Mouse (Mus musculus): ENCODE data around the gene Gm15085.
"Not testable (repeated sequence)": the region's sequence is repeated elsewhere in the genome, so short reads cannot be mapped to it uniquely, and the experiment has no call there.

The Gm15085 gene

GRCm38 (mm10) chrX:149447317-149447716 is at the start of gene Gm15085:
TSS of gene Gm15085 (plus strand) at chrX:149447617.
- DNase-seq (ENCODE audit: low spot score in 2 of 2), result not testable (repeated sequence)
